Mouse (Mus musculus) testis, postnatal 10 days (tissue): ENCODE measurements at regions not wholly inside any gene's neighbourhood (a gene's known extent, or its start where the extent isn't known, plus 50 kb on each side); places are given as distances from the start of the nearest gene placed in this dataset.

Experiments
- DNase-seq: peaks from one replicate; pipeline ENCODE4 v3.0.0; 2021; ENCODE audit warnings: low spot score

GRCm38 (mm10) chr14:100458727-100459447 is 174.4 kb upstream of the Klf12 start:
- DNase-seq: peak; percentile 57

- DNase-seq: no peak
Measured at GRCm38 (mm10) chr14:100457870-100458726, 173.6 kb upstream of the Klf12 start.

- DNase-seq: no peak
Measured at GRCm38 (mm10) chr14:100446130-100446529, 161.7 kb upstream of the Klf12 start.

- DNase-seq: no peak
Measured at GRCm38 (mm10) chr14:100444848-100445247, 160.4 kb upstream of the Klf12 start.

GRCm38 (mm10) chr14:100444099-100444498 is 159.6 kb upstream of the Klf12 start:
- no peak for DNase-seq

GRCm38 (mm10) chr14:100437552-100437951 is 153.1 kb upstream of the Klf12 start:
- DNase-seq: no peak

GRCm38 (mm10) chr14:100429662-100430061 is 145.2 kb upstream of the Klf12 start:
- no peak for DNase-seq

GRCm38 (mm10) chr14:100426399-100426798 is 141.9 kb upstream of the Klf12 start:
- DNase-seq: no peak

GRCm38 (mm10) chr14:100423790-100424189 is 139.3 kb upstream of the Klf12 start:
- no peak for DNase-seq

- no peak for DNase-seq
Measured at GRCm38 (mm10) chr14:100421666-100422065, 137.2 kb upstream of the Klf12 start.

GRCm38 (mm10) chr14:100415099-100415498 is 130.6 kb upstream of the Klf12 start:
- DNase-seq: no peak

- DNase-seq: no peak
Measured at GRCm38 (mm10) chr14:100412211-100412610, 127.7 kb upstream of the Klf12 start.

- DNase-seq: no peak
Measured at GRCm38 (mm10) chr14:100397191-100397590, 112.7 kb upstream of the Klf12 start.

- no peak for DNase-seq
Measured at GRCm38 (mm10) chr14:100375218-100375983, 90.9 kb upstream of the Klf12 start.

- no peak for DNase-seq
Measured at GRCm38 (mm10) chr14:100374494-100375217, 90.2 kb upstream of the Klf12 start.

- DNase-seq: no peak
Measured at GRCm38 (mm10) chr14:100366234-100366864, 81.9 kb upstream of the Klf12 start.

- no peak for DNase-seq
Measured at GRCm38 (mm10) chr14:100362786-100363185, 78.3 kb upstream of the Klf12 start.

GRCm38 (mm10) chr14:100361346-100362029 is 77.0 kb upstream of the Klf12 start:
- DNase-seq: no peak

GRCm38 (mm10) chr14:100359881-100360280 is 75.4 kb upstream of the Klf12 start:
- no peak for DNase-seq

- no peak for DNase-seq
Measured at GRCm38 (mm10) chr14:100357131-100357530, 72.7 kb upstream of the Klf12 start.

- no peak for DNase-seq
Measured at GRCm38 (mm10) chr14:100353508-100353907, 69.0 kb upstream of the Klf12 start.
